Mouse (Mus musculus) hindlimb bud, embryonic 11.5 days (tissue): Measurements from ENCODE around the gene Rnf121.

Source experiments
- DNase-seq: peaks from one replicate; pipeline ENCODE4 v3.0.0-alpha.2; 2012; ENCODE audit warnings: low read depth, low spot score; ENCODE audit errors: extremely low spot score

The Rnf121 gene

DNA sequence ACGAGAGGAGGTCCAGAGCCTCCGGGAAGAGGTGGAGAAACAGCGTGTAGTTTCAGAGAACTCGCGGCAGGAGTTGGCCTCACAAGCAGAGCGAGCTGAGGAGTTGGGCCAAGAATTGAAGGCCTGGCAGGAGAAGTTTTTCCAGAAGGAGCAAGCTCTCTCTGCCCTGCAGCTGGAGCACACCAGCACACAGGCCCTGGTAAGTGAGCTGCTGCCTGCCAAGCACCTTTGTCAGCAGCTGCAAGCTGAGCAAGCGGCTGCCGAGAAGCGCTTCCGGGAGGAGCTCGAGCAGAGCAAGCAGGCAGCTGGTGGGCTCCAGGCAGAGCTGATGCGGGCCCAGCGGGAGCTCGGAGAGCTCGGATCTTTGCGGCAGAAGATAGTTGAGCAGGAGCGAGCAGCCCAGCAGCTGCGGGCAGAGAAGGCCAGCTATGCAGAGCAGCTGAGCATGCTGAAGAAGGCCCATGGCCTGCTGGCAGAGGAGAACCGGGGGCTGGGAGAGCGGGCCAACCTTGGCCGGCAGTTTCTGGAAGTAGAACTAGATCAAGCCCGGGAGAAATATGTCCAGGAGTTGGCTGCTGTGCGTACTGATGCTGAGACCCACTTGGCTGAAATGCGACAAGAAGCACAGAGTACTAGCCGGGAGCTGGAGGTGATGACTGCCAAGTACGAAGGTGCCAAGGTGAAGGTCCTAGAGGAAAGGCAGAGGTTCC lies 64.2 kb downstream of the Rnf121 start:
- DNase-seq, result no peak

DNA sequence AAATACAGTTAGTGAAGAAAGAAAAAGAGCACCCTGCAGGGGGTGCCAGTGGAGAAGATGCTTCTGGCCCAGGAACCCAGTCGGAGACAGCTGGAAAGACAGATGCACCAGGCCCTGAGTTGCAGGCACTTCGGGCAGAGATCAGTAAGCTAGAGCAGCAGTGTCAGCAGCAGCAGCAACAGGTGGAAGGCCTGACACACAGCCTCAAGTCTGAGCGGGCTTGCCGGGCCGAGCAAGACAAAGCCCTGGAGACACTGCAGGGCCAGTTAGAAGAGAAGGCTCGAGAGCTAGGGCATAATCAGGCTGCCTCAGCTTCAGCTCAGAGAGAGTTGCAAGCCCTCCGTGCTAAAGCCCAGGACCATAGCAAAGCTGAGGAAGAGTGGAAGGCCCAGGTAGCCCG lies 65.0 kb downstream of the Rnf121 start:
- no peak for DNase-seq

DNA sequence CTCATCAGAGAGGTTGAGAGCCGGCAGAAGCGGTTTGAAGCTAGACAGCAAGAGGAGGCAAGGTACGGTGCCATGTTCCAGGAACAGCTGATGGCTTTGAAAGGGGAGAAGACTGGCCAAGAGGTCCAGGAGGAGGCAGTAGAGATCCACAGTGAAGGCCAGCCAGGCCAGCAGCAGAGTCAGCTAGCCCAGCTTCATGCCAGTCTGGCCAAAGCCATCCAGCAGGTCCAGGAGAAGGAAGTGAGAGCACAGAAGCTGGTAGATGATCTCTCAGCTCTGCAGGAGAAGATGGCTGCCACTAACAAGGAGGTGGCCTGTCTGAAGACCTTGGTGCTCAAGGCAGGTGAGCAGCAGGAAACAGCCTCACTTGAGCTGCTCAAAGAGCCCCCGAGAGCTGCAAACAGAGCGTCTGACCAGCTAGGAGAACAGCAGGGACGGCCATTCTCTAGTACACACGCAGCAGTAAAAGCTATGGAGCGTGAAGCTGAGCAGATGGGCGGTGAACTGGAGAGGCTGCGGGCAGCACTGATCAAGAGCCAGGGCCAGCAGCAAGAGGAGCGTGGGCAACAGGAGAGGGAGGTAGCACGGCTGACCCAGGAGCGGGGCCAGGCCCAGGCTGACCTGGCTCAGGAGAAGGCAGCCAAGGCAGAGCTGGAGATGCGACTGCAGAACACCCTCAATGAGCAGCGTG lies 65.7 kb downstream of the Rnf121 start:
- DNase-seq, result no peak

DNA sequence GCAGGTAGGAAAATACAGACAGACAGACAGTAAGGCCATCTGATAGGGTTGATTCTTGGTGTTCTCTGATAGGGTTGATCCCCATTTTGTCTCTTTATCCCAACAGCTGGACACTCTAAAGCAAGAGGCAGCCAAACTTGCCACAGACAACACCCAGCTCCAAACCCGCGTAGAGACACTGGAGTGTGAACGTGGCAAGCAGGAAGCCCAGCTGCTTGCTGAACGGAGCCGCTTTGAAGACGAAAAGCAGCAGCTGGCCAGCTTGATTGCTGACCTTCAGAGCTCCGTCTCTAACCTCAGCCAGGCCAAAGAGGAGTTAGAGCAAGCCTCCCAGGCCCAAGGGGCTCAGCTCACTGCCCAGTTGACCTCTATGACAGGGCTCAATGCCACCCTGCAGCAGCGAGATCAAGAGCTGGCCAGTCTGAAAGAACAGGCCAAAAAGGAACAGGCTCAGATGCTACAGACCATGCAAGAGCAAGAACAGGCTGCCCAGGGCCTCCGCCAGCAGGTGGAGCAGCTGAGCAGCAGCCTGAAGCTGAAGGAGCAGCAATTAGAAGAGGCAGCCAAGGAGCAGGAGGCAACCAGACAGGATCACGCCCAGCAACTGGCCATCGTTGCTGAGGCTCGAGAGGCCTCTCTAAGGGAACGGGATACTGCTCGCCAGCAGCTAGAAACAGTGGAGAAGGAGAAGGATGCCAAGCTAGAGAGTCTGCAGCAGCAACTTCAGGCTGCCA lies 66.9 kb downstream of the Rnf121 start:
- DNase-seq, result no peak

DNA sequence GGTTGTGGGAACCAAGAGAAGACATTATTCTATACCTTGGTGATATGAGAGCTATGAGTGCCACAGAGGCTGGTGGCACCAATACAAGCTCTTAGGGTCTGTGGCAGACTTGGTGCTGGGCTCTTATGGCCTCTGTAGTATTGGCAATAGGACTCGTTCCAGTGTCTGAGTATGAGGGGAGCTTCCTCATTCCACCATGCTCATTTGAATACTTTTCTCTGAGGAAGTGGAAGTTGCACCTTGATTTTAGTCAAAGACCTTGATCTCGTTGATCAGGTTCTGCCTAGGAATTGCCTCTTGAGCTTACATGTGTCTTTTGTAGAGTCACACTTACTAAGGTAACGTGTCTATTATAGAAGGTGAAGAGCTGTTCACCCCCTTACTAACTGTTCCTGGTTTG lies 71.0 kb downstream of the Rnf121 start:
- no peak for DNase-seq

DNA sequence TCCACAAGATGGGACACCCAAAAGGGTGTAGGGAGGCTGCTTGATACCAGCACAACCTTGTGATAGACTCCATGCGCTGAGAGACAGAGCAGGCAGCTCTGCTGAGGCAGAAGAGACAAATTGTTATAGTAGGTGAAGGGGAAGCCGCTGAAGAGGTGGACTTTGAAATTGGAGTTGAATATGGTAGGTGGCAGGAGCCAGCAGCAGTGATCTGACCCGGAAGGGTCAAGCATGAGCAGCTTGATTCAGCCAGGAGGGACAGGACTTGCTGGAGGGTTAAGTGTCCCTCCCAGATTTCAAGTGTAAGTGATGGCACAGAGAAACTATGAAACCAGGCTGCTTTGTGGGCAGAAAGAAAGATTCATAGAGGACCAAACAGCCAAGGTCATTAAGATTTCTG lies 80.2 kb downstream of the Rnf121 start:
- DNase-seq, result no peak

DNA sequence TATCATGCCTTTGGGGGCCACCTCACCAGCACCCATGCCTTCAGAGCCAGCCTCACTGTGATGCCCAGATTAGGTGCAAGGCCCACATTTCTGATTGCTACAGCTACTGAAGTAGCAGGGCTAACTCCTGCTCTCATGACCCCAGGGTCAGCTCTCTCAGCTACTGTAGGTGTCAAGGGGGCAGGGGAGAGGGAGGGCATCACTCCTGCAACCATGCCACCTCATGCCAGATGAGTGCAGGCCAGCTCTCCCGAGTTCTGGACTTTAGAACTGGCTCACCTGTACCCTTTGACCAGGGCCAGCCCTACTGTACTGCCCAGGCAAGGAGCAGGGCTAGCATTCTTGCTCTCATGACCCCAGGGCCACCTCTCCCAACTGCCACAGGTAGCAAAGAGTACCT lies 82.5 kb downstream of the Rnf121 start:
- DNase-seq, result no peak

DNA sequence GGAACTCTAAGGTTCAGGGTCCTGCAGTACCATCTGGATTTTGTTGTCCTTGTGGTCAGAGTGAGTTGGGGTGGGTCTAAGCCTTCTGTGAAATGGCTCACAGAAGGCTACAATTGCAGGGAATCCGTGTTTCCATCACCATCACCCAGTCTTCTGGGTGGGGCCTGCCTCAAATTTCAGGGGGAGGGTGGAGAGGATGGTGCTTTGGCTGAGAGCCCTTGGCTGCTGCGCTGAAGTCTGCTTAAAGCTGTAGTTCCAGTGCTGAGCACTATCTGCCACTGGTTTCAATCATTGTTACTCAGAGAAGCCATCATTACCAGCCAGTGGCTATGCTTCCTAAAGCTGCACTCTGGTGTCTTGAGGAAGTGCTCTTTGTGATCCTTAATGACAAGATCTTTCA lies 90.8 kb downstream of the Rnf121 start:
- no peak for DNase-seq

DNA sequence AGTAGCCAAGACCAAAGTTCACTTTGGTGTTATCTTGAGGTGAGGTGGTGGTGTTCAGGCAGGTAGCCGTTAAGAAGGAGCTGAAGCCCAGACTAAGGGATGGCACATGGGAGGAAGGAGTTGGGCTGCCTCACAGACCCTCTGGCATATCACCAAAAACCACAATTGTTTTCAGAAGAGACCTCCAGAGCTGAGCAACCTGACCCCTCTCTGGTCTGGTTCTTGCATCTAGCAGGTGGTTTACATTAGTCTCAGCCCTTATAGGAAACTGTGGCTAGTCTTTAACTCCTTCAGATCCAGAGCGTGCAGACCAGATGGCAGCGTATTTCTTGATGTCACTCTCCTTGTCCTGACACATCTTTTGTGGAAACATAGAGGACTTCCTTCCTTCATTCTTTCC lies 91.5 kb downstream of the Rnf121 start:
- DNase-seq, result no peak

DNA sequence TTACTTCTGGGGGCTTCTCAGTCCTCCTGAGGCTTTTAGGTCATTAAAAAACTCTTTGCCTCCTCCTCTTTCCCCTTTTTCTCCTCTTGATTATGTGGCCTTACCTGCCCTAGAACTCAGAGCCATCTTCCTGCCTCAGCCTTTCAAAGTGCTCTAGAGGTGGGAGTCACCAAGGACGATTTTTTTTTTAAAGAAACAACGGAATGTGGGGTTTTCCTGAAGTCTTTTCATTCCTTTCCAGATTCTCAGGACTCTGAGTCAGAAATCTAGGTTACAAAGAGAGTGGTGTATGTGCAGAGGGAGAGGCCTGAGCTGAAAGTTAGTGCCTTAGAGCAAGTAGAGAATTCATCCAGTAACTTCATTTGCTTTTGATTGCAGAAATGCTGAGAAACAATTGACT lies 93.5 kb downstream of the Rnf121 start:
- DNase-seq, result no peak

DNA sequence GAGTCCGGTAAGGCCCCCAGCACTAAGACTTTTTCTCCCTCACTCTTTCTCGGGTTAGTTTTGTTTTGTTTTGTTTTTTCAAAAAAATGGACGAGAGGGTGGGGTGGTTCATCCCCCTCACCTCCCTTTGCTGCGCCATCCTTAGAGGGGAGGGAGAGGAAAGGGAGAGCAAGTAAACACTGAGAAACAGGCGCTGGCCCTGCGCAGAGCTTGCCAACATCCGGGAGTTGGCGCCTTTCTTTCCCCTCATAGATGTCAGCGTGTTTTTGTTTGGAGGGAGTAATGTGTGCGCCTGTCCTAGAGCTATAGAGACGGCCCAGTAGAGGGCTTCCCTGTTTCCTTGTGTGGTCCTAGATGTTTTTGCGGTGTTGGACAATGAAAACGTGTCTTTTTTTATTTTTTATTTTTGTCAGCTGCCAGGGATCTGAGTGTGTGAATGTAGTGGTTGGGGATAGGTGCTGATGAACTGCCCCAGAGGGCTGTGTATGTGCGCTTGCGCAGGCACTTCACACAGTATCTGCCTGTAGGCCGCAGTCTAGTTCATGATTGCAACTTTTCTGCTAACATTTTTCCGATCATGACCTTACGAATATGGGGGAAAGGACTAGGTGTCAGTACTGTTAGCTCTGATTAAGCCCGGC lies 94.3 kb downstream of the Rnf121 start:
- DNase-seq, result no peak

DNA sequence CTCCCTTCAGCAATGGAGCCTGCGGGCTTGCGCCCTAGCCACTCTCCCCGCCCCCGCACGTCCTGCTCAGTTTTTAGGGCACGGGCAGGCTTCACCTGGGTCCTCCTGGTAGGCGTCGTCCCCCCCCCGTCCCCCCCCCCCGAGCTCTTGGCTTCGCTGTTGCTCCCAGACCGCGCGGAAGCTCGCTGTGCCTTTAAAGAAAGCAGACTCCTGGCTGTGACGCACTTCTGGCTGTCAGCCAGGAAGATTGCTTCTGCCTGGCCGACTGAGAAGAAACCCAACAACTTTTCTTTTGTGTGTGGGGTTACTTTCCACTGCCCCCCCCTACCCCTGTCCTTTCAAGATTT lies 94.9 kb downstream of the Rnf121 start:
- no peak for DNase-seq

DNA sequence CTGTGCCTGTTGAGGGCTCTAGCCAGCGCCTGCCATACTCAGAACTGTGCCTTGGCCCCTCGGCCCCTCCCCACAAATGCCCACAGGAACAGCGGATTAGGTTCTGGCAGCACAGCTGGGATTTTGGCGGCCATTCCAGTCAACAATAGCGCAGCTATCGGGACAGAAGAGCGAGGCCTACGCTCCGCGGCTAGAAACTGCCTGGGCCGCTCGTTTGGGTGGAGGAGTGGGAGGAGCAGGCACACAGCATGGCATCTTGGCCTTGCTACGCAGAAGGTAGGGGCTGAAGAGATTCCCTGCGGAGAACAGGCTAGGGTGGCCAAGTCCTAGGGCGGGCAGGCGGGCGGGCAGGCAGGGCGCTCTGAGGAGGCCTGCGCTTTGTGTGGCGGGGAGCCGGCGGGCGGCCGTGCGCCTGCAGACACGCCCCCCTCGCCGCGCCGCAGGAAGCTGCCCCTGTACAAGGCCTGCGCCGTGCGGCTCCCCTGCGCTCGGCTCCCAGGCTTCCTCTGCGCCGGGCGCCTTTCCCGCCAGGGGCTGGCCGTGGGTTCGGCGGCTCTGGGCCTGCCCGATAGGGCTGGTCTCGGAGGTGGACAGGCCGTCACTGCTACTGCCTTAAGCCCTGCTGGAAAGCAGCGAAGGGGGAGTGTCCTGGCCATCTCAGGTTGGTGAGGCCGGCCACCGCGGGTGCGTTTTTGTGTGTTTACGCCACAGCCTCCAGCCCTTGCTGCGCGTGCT lies 95.4 kb downstream of the Rnf121 start:
- DNase-seq, result no peak
